Mouse (Mus musculus): Measurements from ENCODE around the gene Lsp1. TPM values are rescaled to one million over a fixed set of nuclear protein-coding genes. Genes with fewer than 3 reads are reported as not detected.

Lsp1 gene
- polyA plus RNA-seq, 1 experiment from 2014 or later = 6.3 TPM

- no peak overlapping the region for H3K27ac ChIP-seq
- no peaks in the 10 kb centered on the region for H3K9me3 ChIP-seq
- peaks cover 7% of the 10 kb centered on the region for H3K36me3 ChIP-seq (replicated peaks)
- no peak overlapping the region for H3K4me2 ChIP-seq
- no peak for ATAC-seq (ENCODE audit: low FRiP score)
- H3K4me1 ChIP-seq = peaks cover 37% of the 10 kb centered on the region
- no peak overlapping the region for H3K4me3 ChIP-seq (replicated peaks)
- WGBS = 98% methylated on average over 5 of the region's 5 CpGs
- H3K27me3 ChIP-seq = peaks cover 3% of the 10 kb centered on the region; the same call in 1 of the 2 replicates
- no peak overlapping the region for H3K9ac ChIP-seq
Observed at GRCm38 (mm10) chr7:142535832-142536231, 75.2 kb downstream of the Lsp1 start.

GRCm38 (mm10) chr7:142537181-142537580 lies 76.6 kb downstream of the Lsp1 start:
- H3K36me3 ChIP-seq (replicated peaks) = peaks cover 10% of the 10 kb centered on the region
- peaks cover 37% of the 10 kb centered on the region for H3K4me1 ChIP-seq
- H3K27me3 ChIP-seq = no peaks in the 10 kb centered on the region
- 59% methylated on average over 5 of the region's 5 CpGs for WGBS
- no peak overlapping the region for H3K4me3 ChIP-seq (replicated peaks)
- no peak overlapping the region for H3K9ac ChIP-seq
- H3K27ac ChIP-seq = peak overlapping the region; percentile 76; the same call in 1 of the 2 replicates
- no peaks in the 10 kb centered on the region for H3K9me3 ChIP-seq
- H3K4me2 ChIP-seq = no peak overlapping the region
- no peak for ATAC-seq (ENCODE audit: low FRiP score)

- no peaks in the 10 kb centered on the region for H3K27me3 ChIP-seq
- H3K36me3 ChIP-seq (replicated peaks) = peaks cover 10% of the 10 kb centered on the region
- ATAC-seq (ENCODE audit: low FRiP score) = peak; percentile 58; the same call in 1 of the 2 replicates
- H3K4me2 ChIP-seq = no peak overlapping the region
- H3K27ac ChIP-seq = peak overlapping the region; percentile 76
- H3K9me3 ChIP-seq = no peaks in the 10 kb centered on the region
- 5% methylated on average over 6 of the region's 6 CpGs for WGBS
- H3K9ac ChIP-seq = peak overlapping the region; percentile 17; the same call in 1 of the 2 replicates
- H3K4me1 ChIP-seq = peaks cover 38% of the 10 kb centered on the region
- H3K4me3 ChIP-seq (replicated peaks) = no peak overlapping the region
Observed at GRCm38 (mm10) chr7:142537879-142538278, 77.3 kb downstream of the Lsp1 start.

GRCm38 (mm10) chr7:142538291-142538690 lies 77.7 kb downstream of the Lsp1 start:
- H3K9me3 ChIP-seq = no peaks in the 10 kb centered on the region
- no peaks in the 10 kb centered on the region for H3K27me3 ChIP-seq
- H3K4me1 ChIP-seq = peaks cover 41% of the 10 kb centered on the region
- peaks cover 10% of the 10 kb centered on the region for H3K36me3 ChIP-seq (replicated peaks)
- WGBS = 22% methylated on average over 4 of the region's 4 CpGs
- peak overlapping the region; percentile 76 for H3K27ac ChIP-seq
- H3K9ac ChIP-seq = peak overlapping the region; percentile 17
- no peak overlapping the region for H3K4me2 ChIP-seq
- no peak overlapping the region for H3K4me3 ChIP-seq (replicated peaks)
- 0 out of 2 replicates have a peak, but pooled peaks have one; percentile 4 for ATAC-seq (ENCODE audit: low FRiP score)

GRCm38 (mm10) chr7:142538766-142539165 lies 78.2 kb downstream of the Lsp1 start:
- Histone ChIP-seq H3K4me1 (peaks cover 37% of the 10 kb centered on the region), H3K36me3 (replicated peaks) (peaks cover 10% of the 10 kb centered on the region), H3K27me3 (no peaks in the 10 kb centered on the region), H3K9ac (peak overlapping the region; percentile 17), H3K9me3 (no peaks in the 10 kb centered on the region), H3K4me3 (replicated peaks) (no peak overlapping the region), H3K27ac (peak overlapping the region; percentile 76), H3K4me2 (no peak overlapping the region)
- WGBS = 11% methylated on average over 6 of the region's 6 CpGs
- no peak for ATAC-seq (ENCODE audit: low FRiP score)

GRCm38 (mm10) chr7:142539828-142540227 lies 79.2 kb downstream of the Lsp1 start:
- Histone ChIP-seq H3K9me3 (no peaks in the 10 kb centered on the region), H3K4me2 (no peak overlapping the region), H3K9ac (no peak overlapping the region), H3K36me3 (replicated peaks) (peaks cover 10% of the 10 kb centered on the region), H3K4me1 (peaks cover 30% of the 10 kb centered on the region), H3K27me3 (no peaks in the 10 kb centered on the region), H3K27ac (no peak overlapping the region), H3K4me3 (replicated peaks) (no peak overlapping the region)
- WGBS = 67% methylated on average over 8 of the region's 8 CpGs
- no peak for ATAC-seq (ENCODE audit: low FRiP score)

- 36% methylated on average over 11 of the region's 11 CpGs for WGBS
- H3K4me3 ChIP-seq (replicated peaks) = no peak overlapping the region
- 0 out of 2 replicates have a peak, but pooled peaks cover 6% of the 10 kb centered on the region for H3K36me3 ChIP-seq (replicated peaks)
- H3K27me3 ChIP-seq = no peaks in the 10 kb centered on the region
- no peaks in the 10 kb centered on the region for H3K9me3 ChIP-seq
- no peak overlapping the region for H3K4me2 ChIP-seq
- H3K27ac ChIP-seq = peak overlapping the region; percentile 42; the same call in 1 of the 2 replicates
- H3K4me1 ChIP-seq = peaks cover 28% of the 10 kb centered on the region
- no peak for ATAC-seq (ENCODE audit: low FRiP score)
- H3K9ac ChIP-seq = no peak overlapping the region
Observed at GRCm38 (mm10) chr7:142542771-142543303, 82.2 kb downstream of the Lsp1 start.

Other genes starting within 250 kb of the Lsp1 start
- gene Gm7579, start 248.9 kb upstream of the Lsp1 start, polyA plus RNA-seq (2016; fragmentation: Nextera tagmentation; extraction: Ambion mirVana) = not detected in 2 replicates
- gene Krtap5-5, start 230.8 kb upstream of the Lsp1 start, polyA plus RNA-seq (2016; fragmentation: Nextera tagmentation; extraction: Ambion mirVana) = not detected in 2 replicates
- not detected in 2 replicates for gene Gm40460, start 219.7 kb upstream of the Lsp1 start, polyA plus RNA-seq (2016; fragmentation: Nextera tagmentation; extraction: Ambion mirVana)
- not detected in 2 replicates for gene Gm2431, start 202.5 kb upstream of the Lsp1 start, polyA plus RNA-seq (2016; fragmentation: Nextera tagmentation; extraction: Ambion mirVana)
- not detected in 2 replicates for gene Gm4559, start 186.4 kb upstream of the Lsp1 start, polyA plus RNA-seq (2016; fragmentation: Nextera tagmentation; extraction: Ambion mirVana)
- gene Krtap5-1, start 163.7 kb upstream of the Lsp1 start, polyA plus RNA-seq (2016; fragmentation: Nextera tagmentation; extraction: Ambion mirVana) = not detected in 2 replicates
- gene Krtap5-4, start 157.3 kb upstream of the Lsp1 start, polyA plus RNA-seq (2016; fragmentation: Nextera tagmentation; extraction: Ambion mirVana) = not detected in 2 replicates
- gene Ifitm10, start 87.1 kb upstream of the Lsp1 start, polyA plus RNA-seq (2016; fragmentation: Nextera tagmentation; extraction: Ambion mirVana) = 0.34 and 0.45 TPM in 2 replicates
- 0.60 and 0.91 TPM in 2 replicates for gene Gm49369, start 78.1 kb upstream of the Lsp1 start, polyA plus RNA-seq (2016; fragmentation: Nextera tagmentation; extraction: Ambion mirVana)
- gene Ctsd, start 72.8 kb upstream of the Lsp1 start, polyA plus RNA-seq (2016; fragmentation: Nextera tagmentation; extraction: Ambion mirVana) = 132 TPM in 2 replicates
- gene Syt8, start 26.0 kb upstream of the Lsp1 start, polyA plus RNA-seq (2016; fragmentation: Nextera tagmentation; extraction: Ambion mirVana) = not detected in 2 replicates
- gene Tnni2, start 19.0 kb upstream of the Lsp1 start, polyA plus RNA-seq (2016; fragmentation: Nextera tagmentation; extraction: Ambion mirVana) = 1.3 TPM in 1 of 2 replicates, not detected in the other
- 0.78 TPM in 1 of 2 replicates, not detected in the other for gene Tnnt3, start 38.0 kb downstream of the Lsp1 start, polyA plus RNA-seq (2016; fragmentation: Nextera tagmentation; extraction: Ambion mirVana)
- 10.8 and 15.9 TPM in 2 replicates for gene Mrpl23, start 71.9 kb downstream of the Lsp1 start, polyA plus RNA-seq (2016; fragmentation: Nextera tagmentation; extraction: Ambion mirVana)
- 94.7 and 122 TPM in 2 replicates for gene Igf2, start 206.0 kb downstream of the Lsp1 start, polyA plus RNA-seq (2016; fragmentation: Nextera tagmentation; extraction: Ambion mirVana)
- not detected in 2 replicates for gene Gm49394, start 209.1 kb downstream of the Lsp1 start, polyA plus RNA-seq (2016; fragmentation: Nextera tagmentation; extraction: Ambion mirVana)